Mouse (Mus musculus): ENCODE measurements around the gene Gal3st1. TPM values are rescaled to one million over a fixed set of nuclear protein-coding genes. Genes with fewer than 3 reads are reported as not detected.
"Not testable (repeated sequence)": the region's sequence is repeated elsewhere in the genome, so short reads cannot be mapped to it uniquely, and the experiment has no call there.

Gene Gal3st1
- polyA plus RNA-seq, 1 experiment from 2014 or later, result 5.3 TPM

- not testable (repeated sequence) for ATAC-seq (replicated peaks; ENCODE audit: low FRiP score); H3K4me3 ChIP-seq (replicated peaks); H3K4me1 ChIP-seq; H3K9me3 ChIP-seq (replicated peaks); H3K9ac ChIP-seq; H3K27ac ChIP-seq; H3K4me2 ChIP-seq; H3K36me3 ChIP-seq; H3K27me3 ChIP-seq
- 91% methylated on average over 14 of the region's 14 CpGs for WGBS
Measured at GRCm38 (mm10) chr11:4015796-4016195, 32.4 kb downstream of the Gal3st1 start.

GRCm38 (mm10) chr11:4022111-4022510 is 38.7 kb downstream of the Gal3st1 start:
- not testable (repeated sequence) for H3K27me3 ChIP-seq; H3K4me2 ChIP-seq; H3K9me3 ChIP-seq (replicated peaks); H3K9ac ChIP-seq; H3K4me1 ChIP-seq; H3K27ac ChIP-seq; H3K36me3 ChIP-seq; ATAC-seq (replicated peaks; ENCODE audit: low FRiP score); H3K4me3 ChIP-seq (replicated peaks)
- WGBS, result 95% methylated on average over 13 of the region's 13 CpGs

- Histone ChIP-seq H3K27ac (no peak overlapping the region), H3K4me3 (replicated peaks) (no peak overlapping the region), H3K27me3 (no peaks in the 10 kb centered on the region), H3K9me3 (replicated peaks) (no peaks in the 10 kb centered on the region), H3K36me3 (no peaks in the 10 kb centered on the region), H3K4me2 (no peak overlapping the region), H3K4me1 (no peaks in the 10 kb centered on the region), H3K9ac (no peak overlapping the region)
- WGBS, result 69% methylated on average over 2 of the region's 2 CpGs
- no peak for ATAC-seq (replicated peaks; ENCODE audit: low FRiP score)
Measured at GRCm38 (mm10) chr11:4023321-4023720, 39.9 kb downstream of the Gal3st1 start.

GRCm38 (mm10) chr11:4027066-4027465 is 43.6 kb downstream of the Gal3st1 start:
- Histone ChIP-seq H3K4me1 (no peaks in the 10 kb centered on the region), H3K27ac (no peak overlapping the region), H3K36me3 (no peaks in the 10 kb centered on the region), H3K9me3 (replicated peaks) (no peaks in the 10 kb centered on the region), H3K9ac (no peak overlapping the region), H3K27me3 (peaks cover 8% of the 10 kb centered on the region; the same call in 1 of the 2 replicates), H3K4me3 (replicated peaks) (no peak overlapping the region), H3K4me2 (no peak overlapping the region)
- ATAC-seq (replicated peaks; ENCODE audit: low FRiP score), result no peak
- 77% methylated on average over 8 of the region's 8 CpGs for WGBS

GRCm38 (mm10) chr11:4027561-4028334 is 44.3 kb downstream of the Gal3st1 start:
- Histone ChIP-seq H3K27me3 (peaks cover 8% of the 10 kb centered on the region; the same call in 1 of the 2 replicates), H3K4me3 (replicated peaks) (no peak overlapping the region), H3K36me3 (no peaks in the 10 kb centered on the region), H3K9ac (no peak overlapping the region), H3K4me2 (no peak overlapping the region), H3K27ac (no peak overlapping the region), H3K4me1 (no peaks in the 10 kb centered on the region), H3K9me3 (replicated peaks) (no peaks in the 10 kb centered on the region)
- no peak for ATAC-seq (replicated peaks; ENCODE audit: low FRiP score)
- 80% methylated on average over 9 of the region's 9 CpGs for WGBS

GRCm38 (mm10) chr11:4029343-4029742 is 45.9 kb downstream of the Gal3st1 start:
- H3K4me3 ChIP-seq (replicated peaks), result no peak overlapping the region
- no peak overlapping the region for H3K4me2 ChIP-seq
- no peaks in the 10 kb centered on the region for H3K9me3 ChIP-seq (replicated peaks)
- H3K4me1 ChIP-seq, result no peaks in the 10 kb centered on the region
- H3K36me3 ChIP-seq, result no peaks in the 10 kb centered on the region
- 70% methylated on average over 4 of the region's 4 CpGs for WGBS
- ATAC-seq (replicated peaks; ENCODE audit: low FRiP score), result no peak
- no peak overlapping the region for H3K27ac ChIP-seq
- no peak overlapping the region for H3K9ac ChIP-seq
- H3K27me3 ChIP-seq, result peaks cover 8% of the 10 kb centered on the region; the same call in 1 of the 2 replicates

- 39% methylated on average over 16 of the region's 16 CpGs for WGBS
- H3K27me3 ChIP-seq, result peaks cover 8% of the 10 kb centered on the region; the same call in 1 of the 2 replicates
- H3K36me3 ChIP-seq, result no peaks in the 10 kb centered on the region
- no peak for ATAC-seq (replicated peaks; ENCODE audit: low FRiP score)
- H3K4me2 ChIP-seq, result no peak within 1 kb of the TSS
- H3K9ac ChIP-seq, result no peak within 1 kb of the TSS
- H3K4me3 ChIP-seq (replicated peaks), result no peak within 1 kb of the TSS
- H3K27ac ChIP-seq, result no peak within 1 kb of the TSS
- H3K9me3 ChIP-seq (replicated peaks), result no peaks in the 10 kb centered on the region
- no peaks in the 10 kb centered on the region for H3K4me1 ChIP-seq
Measured at GRCm38 (mm10) chr11:4031126-4031941, 47.9 kb downstream of the Gal3st1 start, which contains the start of gene Sec14l4. TSS of gene Sec14l4 (plus strand) at chr11:4031462.

- no peak overlapping the region for H3K27ac ChIP-seq
- ATAC-seq (replicated peaks; ENCODE audit: low FRiP score), result no peak
- 38% methylated on average over 12 of the region's 12 CpGs for WGBS
- no peak overlapping the region for H3K4me2 ChIP-seq
- peaks cover 8% of the 10 kb centered on the region; the same call in 1 of the 2 replicates for H3K27me3 ChIP-seq
- H3K9me3 ChIP-seq (replicated peaks), result no peaks in the 10 kb centered on the region
- H3K36me3 ChIP-seq, result no peaks in the 10 kb centered on the region
- no peak overlapping the region for H3K9ac ChIP-seq
- no peak overlapping the region for H3K4me3 ChIP-seq (replicated peaks)
- no peaks in the 10 kb centered on the region for H3K4me1 ChIP-seq
Measured at GRCm38 (mm10) chr11:4031961-4032360, 48.5 kb downstream of the Gal3st1 start.

GRCm38 (mm10) chr11:4033471-4033870 is 50.0 kb downstream of the Gal3st1 start:
- WGBS, result 52% methylated on average over 7 of the region's 7 CpGs
- no peak overlapping the region for H3K4me2 ChIP-seq

GRCm38 (mm10) chr11:4034169-4034568 is 50.7 kb downstream of the Gal3st1 start:
- ATAC-seq (replicated peaks; ENCODE audit: low FRiP score), result no peak
- Histone ChIP-seq H3K27ac (no peak overlapping the region), H3K4me1 (no peaks in the 10 kb centered on the region), H3K36me3 (no peaks in the 10 kb centered on the region), H3K4me3 (replicated peaks) (no peak overlapping the region), H3K4me2 (no peak overlapping the region), H3K9me3 (replicated peaks) (no peaks in the 10 kb centered on the region), H3K27me3 (peaks cover 8% of the 10 kb centered on the region; the same call in 1 of the 2 replicates), H3K9ac (no peak overlapping the region)
- WGBS, result 89% methylated on average over 4 of the region's 4 CpGs

More at GRCm38 (mm10) chr11:4033471-4033870, 50.0 kb downstream of the Gal3st1 start:
- Histone ChIP-seq H3K9ac (no peak overlapping the region), H3K9me3 (replicated peaks) (no peaks in the 10 kb centered on the region), H3K27me3 (peaks cover 8% of the 10 kb centered on the region; the same call in 1 of the 2 replicates), H3K4me3 (replicated peaks) (no peak overlapping the region), H3K4me1 (no peaks in the 10 kb centered on the region), H3K36me3 (no peaks in the 10 kb centered on the region), H3K27ac (no peak overlapping the region)
- no peak for ATAC-seq (replicated peaks; ENCODE audit: low FRiP score)

- Histone ChIP-seq H3K4me3 (replicated peaks) (no peak overlapping the region), H3K4me1 (no peaks in the 10 kb centered on the region), H3K9ac (no peak overlapping the region), H3K36me3 (no peaks in the 10 kb centered on the region), H3K4me2 (no peak overlapping the region), H3K27ac (no peak overlapping the region), H3K9me3 (replicated peaks) (no peaks in the 10 kb centered on the region), H3K27me3 (peaks cover 8% of the 10 kb centered on the region; the same call in 1 of the 2 replicates)
- 65% methylated on average over 18 of the region's 18 CpGs for WGBS
- no peak for ATAC-seq (replicated peaks; ENCODE audit: low FRiP score)
Measured at GRCm38 (mm10) chr11:4035116-4035892, 51.9 kb downstream of the Gal3st1 start.

Data from kidney, embryonic 15.5 days (tissue).